Mouse (Mus musculus) hindbrain, embryonic 14.5 days (tissue): ENCODE data around the gene Rad9a. TPM values are rescaled to one million over a fixed set of nuclear protein-coding genes. Genes with fewer than 3 reads are reported as not detected.
"Not testable (repeated sequence)": the region's sequence is repeated elsewhere in the genome, so short reads cannot be mapped to it uniquely, and the experiment has no call there.

Experiments used
- ATAC-seq: fragments of 200-750 bp; cut with Nextera tagmentation; 2 replicates; pipeline ENCODE4 v1.8.0; 2017; ENCODE audit warnings: moderate number of reproducible peaks, mild to moderate bottlenecking, moderate TSS enrichment, moderate library complexity; ENCODE audit not compliant: low FRiP score
- DNase-seq: peaks from one replicate; pipeline ENCODE4 v3.0.0-alpha.2; 2015; ENCODE audit warnings: low spot score
- H3K27ac ChIP-seq: fragments of 300-500 bp; sonication (generic); 2 replicates; pipeline ENCODE4 v1.5.1; 2014; ENCODE audit warnings: mild to moderate bottlenecking, moderate library complexity
- H3K27me3 ChIP-seq: fragments of 300-500 bp; sonication (generic); 2 replicates; pipeline ENCODE4 v1.6.1; 2014; ENCODE audit warnings: mild to moderate bottlenecking, low read length, mixed read lengths; ENCODE audit not compliant: control insufficient read depth, insufficient read depth
- H3K36me3 ChIP-seq: fragments of 300-500 bp; sonication (generic); replicated peaks from 2 replicates; pipeline ENCODE4 v1.6.1; 2014; ENCODE audit not compliant: control insufficient read depth, insufficient read depth
- H3K4me1 ChIP-seq: fragments of 300-500 bp; sonication (generic); replicated peaks from 2 replicates; pipeline ENCODE4 v1.6.1; 2014; ENCODE audit warnings: antibody characterized with exemption, low read length, mixed read lengths; ENCODE audit not compliant: control insufficient read depth, insufficient read depth
- H3K4me2 ChIP-seq: fragments of 300-500 bp; sonication (generic); replicated peaks from 2 replicates; pipeline ENCODE4 v1.6.1; 2014; ENCODE audit warnings: mild to moderate bottlenecking, moderate library complexity
- H3K4me3 ChIP-seq: fragments of 300-500 bp; sonication (generic); replicated peaks from 2 replicates; pipeline ENCODE4 v1.5.1; 2014; ENCODE audit warnings: mild to moderate bottlenecking, low read length
- H3K9ac ChIP-seq: fragments of 300-500 bp; sonication (generic); 2 replicates; pipeline ENCODE4 v1.6.1; 2014
- H3K9me3 ChIP-seq: fragments of 300-500 bp; sonication (generic); 2 replicates; pipeline ENCODE4 v1.6.1; 2016; ENCODE audit warnings: low read length; ENCODE audit not compliant: control insufficient read depth
- WGBS: fragments of 180-500 bp; shearing (Covaris S2); extraction: QIAGEN DNeasy Blood & Tissue Kit; methylation state at CpG from one replicate; pipeline ENCODE4 v1.1.7; 2014; 5-methylcytosine and 5-hydroxymethylcytosine counted together
- polyA plus RNA-seq: library from polyadenylated mRNA; unstranded; fragments of >200 nt; fragmentation: Nextera tagmentation; extraction: Ambion mirVana; gene quantifications from 2 replicates; pipeline ENCODE4 v1.2.1, GENCODE M21; 2014

The Rad9a gene
- 19.4 and 22.5 TPM in 2 replicates for polyA plus RNA-seq

DNA sequence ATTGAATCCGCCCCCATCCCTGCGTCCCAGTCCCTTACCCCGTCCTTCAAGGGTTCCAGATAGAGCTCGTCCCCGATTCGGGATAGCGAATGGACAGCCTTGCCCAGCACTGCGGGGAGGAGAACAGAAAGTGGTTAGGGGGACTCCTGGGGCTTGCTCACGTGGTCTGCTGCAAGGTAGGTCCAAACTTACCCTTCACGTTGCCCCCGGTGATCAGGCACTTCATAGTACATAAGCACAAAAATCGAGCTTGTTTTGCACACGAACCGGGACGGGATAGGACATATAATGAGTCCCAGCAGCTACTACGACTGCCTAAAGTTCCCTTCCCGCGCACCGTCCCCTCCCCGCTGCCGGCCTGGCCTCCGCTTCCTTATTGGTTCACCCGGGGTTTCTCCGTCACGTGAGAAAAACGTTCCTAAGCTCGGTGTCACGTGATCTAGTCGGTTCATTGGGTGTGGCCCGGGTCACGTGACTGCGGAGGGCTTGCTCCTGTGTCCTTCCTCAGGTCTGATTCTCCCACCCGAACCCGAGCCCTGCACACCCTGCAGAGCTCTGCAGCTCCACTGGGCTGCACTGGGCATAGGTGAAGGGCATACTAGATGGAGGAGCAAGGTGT lies at the start of gene Rad9a:
Gene Rad9a (minus strand): TSS at position 372 of the 619 bp plus-strand sequence.
- Histone ChIP-seq H3K4me2 (peak within 1 kb of the TSS; percentile 95), H3K4me3 (peak within 1 kb of the TSS; percentile 61), H3K27me3 (peaks cover 7% of the 10 kb centered on the region; the same call in 1 of the 2 replicates), H3K9ac (peak within 1 kb of the TSS; percentile 76), H3K27ac (peak within 1 kb of the TSS; percentile 47; the same call in 1 of the 2 replicates), H3K9me3 (no peaks in the 10 kb centered on the region), H3K4me1 (peaks cover 22% of the 10 kb centered on the region), H3K36me3 (peaks cover 12% of the 10 kb centered on the region)
- peak; percentile 96 for DNase-seq
- WGBS: under 1% methylated on average over 34 of the region's 34 CpGs
- peak; percentile 90 for ATAC-seq

- not testable (repeated sequence) for H3K4me3 ChIP-seq, H3K4me1 ChIP-seq, H3K9me3 ChIP-seq, H3K27ac ChIP-seq, H3K36me3 ChIP-seq, DNase-seq, ATAC-seq, H3K4me2 ChIP-seq, H3K27me3 ChIP-seq, H3K9ac ChIP-seq
- 79% methylated on average over 1 of the region's 1 CpGs for WGBS
Observed at GRCm38 (mm10) chr19:4248683-4249082, 47.2 kb upstream of the Rad9a start.

GRCm38 (mm10) chr19:4247010-4247409 lies 45.5 kb upstream of the Rad9a start:
- WGBS: 55% methylated on average over 1 of the region's 1 CpGs
- no peak overlapping the region for H3K4me2 ChIP-seq
- H3K36me3 ChIP-seq: no peaks in the 10 kb centered on the region
- no peak for DNase-seq
- no peak overlapping the region for H3K27ac ChIP-seq
- H3K27me3 ChIP-seq: no peaks in the 10 kb centered on the region
- no peak overlapping the region for H3K4me3 ChIP-seq
- no peak overlapping the region for H3K9ac ChIP-seq
- no peaks in the 10 kb centered on the region for H3K9me3 ChIP-seq
- no peak for ATAC-seq
- no peaks in the 10 kb centered on the region for H3K4me1 ChIP-seq

DNA sequence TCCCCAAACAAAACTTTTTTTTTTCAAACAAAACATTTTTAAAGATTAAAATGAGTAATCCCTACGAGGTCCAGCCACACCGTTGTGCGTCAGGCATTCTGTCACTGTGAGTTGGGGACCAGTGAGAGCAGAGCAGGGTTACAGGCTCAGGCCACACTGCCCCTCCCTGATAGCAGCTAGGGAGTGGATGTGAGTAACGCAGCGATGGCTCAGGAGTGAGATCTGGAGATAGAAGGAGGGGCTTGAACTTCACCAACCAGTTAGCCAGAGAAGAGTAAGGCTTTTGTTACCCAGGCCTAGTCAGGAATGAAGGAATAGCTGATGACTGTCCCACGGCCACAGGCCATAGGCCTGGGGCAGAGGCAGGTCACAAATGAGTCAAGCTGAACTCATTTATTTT lies 43.3 kb upstream of the Rad9a start:
- no peaks in the 10 kb centered on the region for H3K27me3 ChIP-seq
- H3K36me3 ChIP-seq: no peaks in the 10 kb centered on the region
- H3K9ac ChIP-seq: no peak overlapping the region
- no peak for DNase-seq
- no peak for ATAC-seq
- H3K4me2 ChIP-seq: no peak overlapping the region
- no peak overlapping the region for H3K4me3 ChIP-seq
- H3K4me1 ChIP-seq: no peaks in the 10 kb centered on the region
- no peaks in the 10 kb centered on the region for H3K9me3 ChIP-seq
- H3K27ac ChIP-seq: no peak overlapping the region
- 86% methylated on average over 6 of the region's 6 CpGs for WGBS

GRCm38 (mm10) chr19:4242416-4242815 lies 41.0 kb upstream of the Rad9a start:
- H3K9me3 ChIP-seq: no peaks in the 10 kb centered on the region
- no peaks in the 10 kb centered on the region for H3K27me3 ChIP-seq
- H3K4me2 ChIP-seq: no peak overlapping the region
- 73% methylated on average over 3 of the region's 3 CpGs for WGBS
- no peaks in the 10 kb centered on the region for H3K4me1 ChIP-seq
- H3K27ac ChIP-seq: no peak overlapping the region
- no peak for ATAC-seq
- H3K36me3 ChIP-seq: no peaks in the 10 kb centered on the region
- no peak for DNase-seq
- no peak overlapping the region for H3K9ac ChIP-seq
- no peak overlapping the region for H3K4me3 ChIP-seq

DNA sequence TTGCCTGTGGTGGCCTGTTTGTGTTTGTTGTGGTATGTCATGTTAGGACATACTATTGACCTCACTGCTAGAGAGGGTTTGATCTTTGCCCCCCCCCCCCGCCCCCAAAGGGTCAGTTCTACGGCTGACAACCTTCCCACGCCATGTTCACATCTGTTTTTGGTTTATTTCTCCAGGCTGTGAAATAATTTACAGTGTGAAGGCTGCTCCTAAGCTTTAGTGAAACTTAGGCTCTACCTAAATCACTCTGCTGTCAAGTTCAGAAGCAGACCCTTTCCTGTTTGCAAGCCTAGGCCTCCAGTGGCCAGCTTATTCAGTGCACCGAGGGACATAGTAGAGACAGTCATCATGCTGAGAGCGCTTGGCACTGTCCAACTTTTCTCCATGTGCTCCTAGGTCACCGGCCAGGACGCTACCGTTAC lies 38.8 kb upstream of the Rad9a start:
- Histone ChIP-seq H3K4me3 (no peak overlapping the region), H3K9ac (no peak overlapping the region), H3K9me3 (no peaks in the 10 kb centered on the region), H3K36me3 (no peaks in the 10 kb centered on the region), H3K27me3 (no peaks in the 10 kb centered on the region), H3K4me1 (no peaks in the 10 kb centered on the region), H3K27ac (no peak overlapping the region), H3K4me2 (no peak overlapping the region)
- 81% methylated on average over 8 of the region's 8 CpGs for WGBS
- no peak for DNase-seq
- ATAC-seq: no peak

DNA sequence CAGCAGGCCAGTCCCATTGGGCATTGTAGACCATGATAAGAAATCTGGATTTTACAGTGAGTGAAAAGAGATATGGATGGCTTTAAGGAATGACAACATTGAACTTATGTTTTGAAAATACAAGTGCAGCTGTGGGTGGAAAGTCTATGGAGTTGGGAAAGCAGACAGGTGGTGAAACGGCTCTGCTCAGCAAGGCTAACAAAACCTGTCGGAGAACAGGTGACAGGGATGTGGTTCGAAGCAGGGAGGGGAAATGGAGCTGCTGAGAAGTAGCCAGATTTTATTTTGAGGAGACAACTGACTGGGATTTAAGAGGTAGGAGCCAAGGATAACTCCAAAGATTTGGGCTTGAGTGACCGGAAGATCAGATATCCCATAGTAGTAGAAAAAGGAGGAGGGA lies 33.1 kb upstream of the Rad9a start:
- DNase-seq (no peak), ATAC-seq (no peak)
- Histone ChIP-seq H3K36me3 (no peaks in the 10 kb centered on the region), H3K9ac (no peak overlapping the region), H3K4me1 (peaks cover 10% of the 10 kb centered on the region), H3K9me3 (no peaks in the 10 kb centered on the region), H3K27me3 (peaks cover 3% of the 10 kb centered on the region; the same call in 1 of the 2 replicates), H3K4me3 (no peak overlapping the region), H3K27ac (no peak overlapping the region), H3K4me2 (no peak overlapping the region)
- WGBS: 82% methylated on average over 4 of the region's 4 CpGs

- no peak for ATAC-seq
- H3K4me2 ChIP-seq: peak overlapping the region; percentile 79
- H3K27me3 ChIP-seq: peaks cover 13% of the 10 kb centered on the region
- H3K4me3 ChIP-seq: peak overlapping the region; percentile 48; the same call in 1 of the 2 replicates
- peaks cover 10% of the 10 kb centered on the region for H3K4me1 ChIP-seq
- no peaks in the 10 kb centered on the region for H3K9me3 ChIP-seq
- H3K36me3 ChIP-seq: no peaks in the 10 kb centered on the region
- peak overlapping the region; percentile 74; the same call in 1 of the 2 replicates for H3K9ac ChIP-seq
- DNase-seq: no peak
- 83% methylated on average over 7 of the region's 7 CpGs for WGBS
- no peak overlapping the region for H3K27ac ChIP-seq
Observed at GRCm38 (mm10) chr19:4232651-4233050, 31.2 kb upstream of the Rad9a start.

DNA sequence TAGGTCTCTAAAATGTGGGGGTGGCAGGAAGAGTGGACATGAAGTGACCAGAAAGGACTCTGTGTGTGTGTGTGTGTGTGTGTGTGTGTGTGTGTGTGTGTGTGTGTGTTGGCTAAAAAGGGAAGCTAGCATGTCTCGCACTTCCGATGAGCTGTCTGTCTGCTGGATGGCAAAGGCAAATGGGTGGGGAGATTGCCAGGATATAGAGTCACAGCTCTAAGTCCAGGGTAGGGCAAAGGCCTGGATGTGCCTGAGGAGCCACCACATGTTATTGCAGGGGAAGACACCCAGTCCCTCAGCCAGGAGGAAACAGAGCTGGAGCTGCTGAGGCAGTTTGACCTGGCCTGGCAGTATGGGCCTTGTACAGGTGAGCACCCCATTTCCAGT lies 30.7 kb upstream of the Rad9a start:
- DNase-seq: no peak
- no peaks in the 10 kb centered on the region for H3K9me3 ChIP-seq
- peak overlapping the region; percentile 79 for H3K4me2 ChIP-seq
- peaks cover 13% of the 10 kb centered on the region for H3K27me3 ChIP-seq
- whole genome bisulfite sequencing: 39% methylated on average over 2 of the region's 2 CpGs
- H3K4me1 ChIP-seq: peaks cover 10% of the 10 kb centered on the region
- H3K4me3 ChIP-seq: peak overlapping the region; percentile 48
- H3K9ac ChIP-seq: peak overlapping the region; percentile 74
- peak overlapping the region; percentile 85 for H3K27ac ChIP-seq
- H3K36me3 ChIP-seq: no peaks in the 10 kb centered on the region
- ATAC-seq: no peak
